In genomic region chr13:92533801-92534200, GRCm38 (mm10) we compare ENCODE assay signal across 28 mouse cellular contexts. TPM values are rescaled to one million over a fixed set of nuclear protein-coding genes. Genes with fewer than 3 reads are reported as not detected.
"Had no signal": no experiment of that assay in that cellular context is flagged by ENCODE, and none has a peak within 500 bp of the region (broad histone marks: within the 10 kb centered on the region; RNA-seq: fewer than 3 reads in every experiment).

No protein-coding gene starts in this region.

- H3K36me3 ChIP-seq: limb, embryonic 10.5 days; limb, embryonic 13.5 days; liver, embryonic 13.5 days; midbrain, embryonic 12.5 days; midbrain, embryonic 15.5 days; neural tube, embryonic 13.5 days had no signal

- H3K27ac ChIP-seq: kidney, postnatal 0 days; layer of hippocampus, adult 2 months; limb, embryonic 10.5 days; limb, embryonic 13.5 days; liver, embryonic 13.5 days; midbrain, embryonic 12.5 days; midbrain, embryonic 15.5 days; neural tube, embryonic 13.5 days had no signal

- H3K4me3 ChIP-seq: layer of hippocampus, adult 2 months; limb, embryonic 10.5 days; limb, embryonic 13.5 days; liver, embryonic 13.5 days; midbrain, embryonic 12.5 days; midbrain, embryonic 15.5 days; neural tube, embryonic 13.5 days had no signal

- ATAC-seq: intestine, postnatal 0 days; midbrain, embryonic 15.5 days had no signal

- H3K4me2 ChIP-seq: limb, embryonic 13.5 days; liver, embryonic 13.5 days; midbrain, embryonic 12.5 days; midbrain, embryonic 15.5 days; neural tube, embryonic 13.5 days had no signal

- DNase-seq: kidney, adult 2 months; kidney, postnatal 25 days; layer of hippocampus, adult 9-11 months; liver; liver, embryonic 13.5 days; thymus, adult 2 months; thymus, postnatal 14 days; thymus, postnatal 4 days had no signal

- H3K9ac ChIP-seq: limb, embryonic 13.5 days; liver, embryonic 13.5 days; midbrain, embryonic 12.5 days; midbrain, embryonic 15.5 days; neural tube, embryonic 13.5 days had no signal

- H3K9me3 ChIP-seq: limb, embryonic 10.5 days; limb, embryonic 13.5 days; liver, embryonic 13.5 days; midbrain, embryonic 12.5 days; midbrain, embryonic 15.5 days; neural tube, embryonic 13.5 days had no signal

- H3K27me3 ChIP-seq: limb, embryonic 13.5 days; midbrain, embryonic 15.5 days; neural tube, embryonic 13.5 days had no signal

RNA-seq across cellular contexts. Expression of gene Spz1, which starts 42.2 kb away (rescaled TPM):
- total RNA-seq: layer of hippocampus, adult 2 months; layer of hippocampus, postnatal 25 days; left cerebral cortex, adult 18-20 months; left cerebral cortex, postnatal 25 days; megakaryocyte progenitor cell, adult 5-6 weeks; megakaryocyte-erythroid progenitor cell, adult 5-6 weeks had no signal
- polyA plus RNA-seq: intestine, embryonic 14.5 days; intestine, postnatal 0 days; kidney, embryonic 14.5 days; kidney, postnatal 0 days; large intestine, adult 2 months; limb, embryonic 10.5 days; limb, embryonic 13.5 days; liver, embryonic 13.5 days; liver, embryonic 16.5 days; lung, embryonic 16.5 days; midbrain, embryonic 12.5 days; midbrain, embryonic 15.5 days; neural tube, embryonic 13.5 days; spleen, adult 2 months; stomach, embryonic 16.5 days had no signal

RNA-seq across cellular contexts. Expression of gene Fam151b, which starts 50.0 kb away (rescaled TPM):
- polyA plus RNA-seq: lung, embryonic 16.5 days had no signal
